Mouse (Mus musculus) kidney, embryonic 16.5 days (tissue): ENCODE measurements around the gene Cmpk1. TPM values are rescaled to one million over a fixed set of nuclear protein-coding genes. Genes with fewer than 3 reads are reported as not detected.
A peak's percentile ranks its signal among the peaks of the same experiment; 100 is the strongest.

Experiments used
- ATAC-seq: fragments of 200-750 bp; cut with Nextera tagmentation; 2 replicates; pipeline ENCODE4 v1.8.0; 2017; ENCODE audit warnings: moderate TSS enrichment; ENCODE audit not compliant: low FRiP score, low TSS enrichment
- H3K27ac ChIP-seq: fragments of 300-500 bp; sonication (generic); 2 replicates; pipeline ENCODE4 v1.5.1; 2014; ENCODE audit warnings: low read length
- H3K27me3 ChIP-seq: fragments of 300-500 bp; sonication (generic); 2 replicates; pipeline ENCODE4 v1.6.1; 2014; ENCODE audit warnings: low read length, control low read depth, mixed read lengths; ENCODE audit not compliant: insufficient read depth
- H3K36me3 ChIP-seq: fragments of 300-500 bp; sonication (generic); 2 replicates; pipeline ENCODE4 v1.6.1; 2014; ENCODE audit warnings: low read length, control low read depth, mixed read lengths; ENCODE audit not compliant: insufficient read depth
- H3K4me1 ChIP-seq: fragments of 300-500 bp; sonication (generic); 2 replicates; pipeline ENCODE4 v1.6.1; 2014; ENCODE audit warnings: low read length, control low read depth, mixed read lengths; ENCODE audit not compliant: insufficient read depth
- H3K4me2 ChIP-seq: fragments of 300-500 bp; sonication (generic); replicated peaks from 2 replicates; pipeline ENCODE4 v1.6.1; 2014; ENCODE audit warnings: low read depth, low read length
- H3K4me3 ChIP-seq: fragments of 300-500 bp; sonication (generic); 2 replicates; pipeline ENCODE4 v1.5.1; 2014; ENCODE audit warnings: mild to moderate bottlenecking, low read length
- H3K9ac ChIP-seq: fragments of 300-500 bp; sonication (generic); replicated peaks from 2 replicates; pipeline ENCODE4 v1.6.1; 2014; ENCODE audit warnings: low read length
- H3K9me3 ChIP-seq: fragments of 300-500 bp; sonication (generic); 2 replicates; pipeline ENCODE4 v1.6.1; 2016; ENCODE audit warnings: low read length, control low read depth
- WGBS: fragments of 180-500 bp; shearing (Covaris S2); extraction: QIAGEN DNeasy Blood & Tissue Kit; methylation state at CpG from one replicate; pipeline ENCODE4 v1.1.7; 2014; 5-methylcytosine and 5-hydroxymethylcytosine counted together
- polyA plus RNA-seq: library from polyadenylated mRNA; unstranded; fragments of >200 nt; fragmentation: Nextera tagmentation; extraction: Ambion mirVana; gene quantifications from 2 replicates; pipeline ENCODE4 v1.2.1, GENCODE M21; 2015

Gene Cmpk1
- polyA plus RNA-seq, 1 experiment from 2014 or later: 89.1 TPM

- peak; percentile 44; the same call in 1 of the 2 replicates for ATAC-seq
Measured at GRCm38 (mm10) chr4:114909602-114910484, 77.2 kb downstream of the Cmpk1 start.

More at GRCm38 (mm10) chr4:114909602-114910484, 77.2 kb downstream of the Cmpk1 start:
- Histone ChIP-seq H3K27ac (peak overlapping the region; percentile 94), H3K36me3 (no peaks in the 10 kb centered on the region), H3K9ac (peak overlapping the region; percentile 75), H3K4me3 (peak overlapping the region; percentile 69), H3K27me3 (peaks cover 72% of the 10 kb centered on the region), H3K4me1 (peaks cover 22% of the 10 kb centered on the region), H3K4me2 (peak overlapping the region; percentile 79), H3K9me3 (no peaks in the 10 kb centered on the region)
- 2% methylated on average over 20 of the region's 20 CpGs for WGBS

Other genes with a start within 250 kb of the Cmpk1 start
- 0.06 and 0.13 TPM in 2 replicates for gene Gm12830, start 165.5 kb downstream of the Cmpk1 start, polyA plus RNA-seq
- 1.8 and 2.5 TPM in 2 replicates for gene Foxd2, start 78.4 kb downstream of the Cmpk1 start, polyA plus RNA-seq
- not detected in 2 replicates for gene Foxe3, start 61.2 kb downstream of the Cmpk1 start, polyA plus RNA-seq
- gene Stil, start 12.9 kb upstream of the Cmpk1 start, polyA plus RNA-seq: 12.0 and 12.9 TPM in 2 replicates
- 1.2 and 1.3 TPM in 2 replicates for gene Tal1, start 69.2 kb upstream of the Cmpk1 start, polyA plus RNA-seq
- 292 and 326 TPM in 2 replicates for gene Pdzk1ip1, start 101.5 kb upstream of the Cmpk1 start, polyA plus RNA-seq
- gene Cyp4x1, start 147.0 kb upstream of the Cmpk1 start, polyA plus RNA-seq: 0.41 and 1.0 TPM in 2 replicates